Mouse (Mus musculus) testis, adult 2 months (tissue): Measurements from ENCODE around the gene Mpi. TPM values are rescaled to one million over a fixed set of nuclear protein-coding genes. Genes with fewer than 3 reads are reported as not detected.

Experiments used
- H3K27ac ChIP-seq: fragments of 200-500 bp; 2 replicates; pipeline ENCODE4 v1.5.1; 2012; ENCODE audit warnings: low read depth, low read length; ENCODE audit not compliant: control insufficient read depth, insufficient read depth
- H3K27me3 ChIP-seq: fragments of 200-500 bp; 2 replicates; pipeline ENCODE4 v1.6.1; 2012; ENCODE audit warnings: mild to moderate bottlenecking, low read length, moderate library complexity; ENCODE audit not compliant: control insufficient read depth, insufficient read depth
- H3K36me3 ChIP-seq: fragments of 200-500 bp; 2 replicates; pipeline ENCODE4 v1.6.1; 2012; ENCODE audit warnings: mild to moderate bottlenecking, low read length; ENCODE audit not compliant: control insufficient read depth, insufficient read depth
- H3K4me1 ChIP-seq: fragments of 200-500 bp; 2 replicates; pipeline ENCODE4 v1.6.1; 2012; ENCODE audit warnings: low read length; ENCODE audit not compliant: control insufficient read depth, insufficient read depth
- H3K4me3 ChIP-seq: fragments of 200-500 bp; 2 replicates; pipeline ENCODE4 v1.5.1; 2012; ENCODE audit warnings: low read depth, mild to moderate bottlenecking, low read length, moderate library complexity, mixed read lengths; ENCODE audit not compliant: control insufficient read depth
- CTCF ChIP-seq: fragments of 200-500 bp; IDR thresholded peaks from 2 replicates; pipeline ENCODE4 v1.5.1; 2012; ENCODE audit warnings: low read depth, mild to moderate bottlenecking, inconsistent platforms, low read length, moderate library complexity; ENCODE audit not compliant: control insufficient read depth, insufficient read depth, insufficient replicate concordance
- POLR2A ChIP-seq: fragments of 200-500 bp; IDR thresholded peaks from 2 replicates; pipeline ENCODE4 v1.6.1; 2012; ENCODE audit warnings: low read depth, mild to moderate bottlenecking, inconsistent platforms, low read length, moderate library complexity; ENCODE audit not compliant: control insufficient read depth
- polyA plus RNA-seq: library from polyadenylated mRNA; depleted of rRNA; stranded (reverse); fragments of >200 nt; gene quantifications from 2 replicates; pipeline ENCODE4 v1.2.3, GENCODE M21; 2012; rRNA removed

Mpi gene
- polyA plus RNA-seq, 1 experiment = 282 TPM

DNA sequence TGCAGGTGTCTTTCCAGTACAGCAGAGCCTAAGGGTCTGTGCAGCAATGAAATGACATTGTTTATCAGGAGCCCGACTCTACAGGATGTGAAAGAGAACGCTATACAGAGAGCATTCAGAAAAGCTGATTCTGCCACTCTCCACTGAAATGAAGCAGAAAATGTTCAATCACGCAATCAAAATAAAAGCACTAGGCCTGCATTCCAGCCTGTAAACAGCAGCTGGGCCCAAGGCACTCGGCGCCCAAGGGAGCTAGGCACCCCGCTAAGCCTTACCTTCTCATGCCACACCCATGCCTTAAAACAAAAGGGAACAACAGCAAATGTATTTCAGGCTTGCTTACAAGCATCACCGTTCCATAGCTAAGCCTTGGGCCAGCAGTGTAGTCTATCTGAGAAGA, 54.0 kb downstream of the Mpi start:
- no peaks in the 10 kb centered on the region; the same call in 1 of the 2 replicates for H3K4me1 ChIP-seq
- H3K27me3 ChIP-seq = no peaks in the 10 kb centered on the region
- H3K4me3 ChIP-seq = no peak overlapping the region
- TF ChIP-seq CTCF = no peak
- TF ChIP-seq POLR2A = no peak
- no peaks in the 10 kb centered on the region for H3K36me3 ChIP-seq
- no peak overlapping the region for H3K27ac ChIP-seq

DNA sequence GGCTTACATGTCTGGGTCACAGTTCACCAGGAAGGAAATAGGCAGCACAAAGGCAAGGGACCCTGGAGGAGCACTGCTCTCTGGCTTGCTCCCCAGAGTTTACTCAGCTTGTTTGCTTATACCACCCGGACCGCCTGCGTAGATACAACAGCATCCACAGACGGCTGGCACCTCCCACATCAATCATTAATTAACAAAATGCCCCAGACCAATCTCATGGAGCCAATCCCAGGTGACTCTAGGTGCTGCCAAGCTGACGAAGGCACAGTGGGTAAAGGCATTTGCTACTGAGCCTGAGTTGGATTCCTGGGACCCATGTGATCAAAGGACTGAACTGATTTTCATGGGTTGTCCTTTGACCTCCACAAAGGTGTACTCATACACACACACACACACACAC, 55.3 kb downstream of the Mpi start:
- no peak overlapping the region for H3K4me3 ChIP-seq

DNA sequence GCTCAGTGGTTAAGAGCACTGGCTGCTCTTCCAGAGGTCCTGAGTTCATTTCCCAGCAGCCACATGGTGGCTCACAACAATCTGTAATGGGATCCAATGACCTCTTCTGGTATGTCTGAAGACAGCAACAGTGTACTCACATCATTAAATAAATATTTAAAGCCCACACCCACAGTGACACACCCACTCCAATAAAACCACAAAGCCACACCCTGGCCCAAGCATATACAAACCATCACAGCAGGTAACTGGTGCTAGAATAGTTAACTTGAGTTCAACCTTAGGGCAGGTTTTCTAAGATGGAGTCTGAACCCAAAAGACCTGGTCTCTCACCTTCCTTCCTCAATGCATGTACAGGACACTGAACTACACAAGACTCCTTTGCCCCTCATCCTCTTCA, 57.6 kb downstream of the Mpi start:
- no peak for TF ChIP-seq CTCF
- Histone ChIP-seq H3K36me3 (no peaks in the 10 kb centered on the region), H3K4me3 (no peak overlapping the region), H3K27me3 (no peaks in the 10 kb centered on the region), H3K27ac (no peak overlapping the region), H3K4me1 (no peaks in the 10 kb centered on the region)

More for the DNA sequence above, 55.3 kb downstream of the Mpi start:
- H3K27me3 ChIP-seq = no peaks in the 10 kb centered on the region
- H3K36me3 ChIP-seq = no peaks in the 10 kb centered on the region
- no peak for TF ChIP-seq POLR2A
- TF ChIP-seq CTCF = no peak
- no peaks in the 10 kb centered on the region for H3K4me1 ChIP-seq
- H3K27ac ChIP-seq = no peak overlapping the region

Other genes with a start within 250 kb of the Mpi start
- gene Ppcdc, start 112.6 kb downstream of the Mpi start, polyA plus RNA-seq = 37.5 and 39.1 TPM in 2 replicates
- 5.7 and 6.2 TPM in 2 replicates for gene Scamp5, start 84.7 kb downstream of the Mpi start, polyA plus RNA-seq
- 0.20 and 0.55 TPM in 2 replicates for gene Rpp25, start 48.7 kb downstream of the Mpi start, polyA plus RNA-seq
- 335 and 344 TPM in 2 replicates for gene Cox5a, start 31.5 kb downstream of the Mpi start, polyA plus RNA-seq
- gene Fam219b, start 15.2 kb downstream of the Mpi start, polyA plus RNA-seq = 2.3 and 2.8 TPM in 2 replicates
- gene Scamp2, start 8.2 kb upstream of the Mpi start, polyA plus RNA-seq = 465 and 495 TPM in 2 replicates
- gene Ulk3, start 36.7 kb upstream of the Mpi start, polyA plus RNA-seq = 9.2 and 9.5 TPM in 2 replicates
- gene Cplx3, start 53.5 kb upstream of the Mpi start, polyA plus RNA-seq = 0.16 TPM in 1 of 2 replicates, not detected in the other
- 0.06 TPM in 1 of 2 replicates, not detected in the other for gene Lman1l, start 68.0 kb upstream of the Mpi start, polyA plus RNA-seq
- 13.4 and 13.9 TPM in 2 replicates for gene Csk, start 100.9 kb upstream of the Mpi start, polyA plus RNA-seq
- gene Cyp1a2, start 130.9 kb upstream of the Mpi start, polyA plus RNA-seq = 0.16 and 0.38 TPM in 2 replicates
- 0.09 and 0.11 TPM in 2 replicates for gene Cyp1a1, start 135.2 kb upstream of the Mpi start, polyA plus RNA-seq
- 8.0 and 8.1 TPM in 2 replicates for gene Edc3, start 155.8 kb upstream of the Mpi start, polyA plus RNA-seq
- gene Clk3, start 213.1 kb upstream of the Mpi start, polyA plus RNA-seq = 197 and 224 TPM in 2 replicates